Mouse (Mus musculus): ENCODE results near the gene Cbfa2t2.

The Cbfa2t2 gene

GRCm38 (mm10) chr2:154474251-154475061 is 38.2 kb downstream of the Cbfa2t2 start:
- DNase-seq, result no peak

GRCm38 (mm10) chr2:154475062-154475349 is 38.7 kb downstream of the Cbfa2t2 start:
- DNase-seq, result no peak

DNA sequence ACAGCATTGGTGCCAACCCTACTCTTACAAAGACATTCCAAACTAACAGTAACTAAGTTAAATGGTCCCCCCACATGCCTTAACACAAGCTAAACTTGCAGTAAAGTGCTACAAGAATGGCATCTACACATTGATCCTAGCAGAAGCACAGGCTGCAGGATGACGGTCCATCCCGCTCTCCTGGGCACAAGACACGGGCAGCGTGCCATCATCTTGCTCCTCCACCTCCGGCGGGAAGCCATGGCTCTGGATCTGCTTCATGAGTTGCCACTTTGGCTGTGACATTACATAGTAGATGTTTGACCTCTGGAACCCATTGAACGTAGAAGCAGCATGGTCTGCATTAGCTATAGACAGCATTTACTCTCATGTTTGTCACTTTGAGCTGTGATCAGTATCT is 39.6 kb downstream of the Cbfa2t2 start:
- no peak for DNase-seq

DNA sequence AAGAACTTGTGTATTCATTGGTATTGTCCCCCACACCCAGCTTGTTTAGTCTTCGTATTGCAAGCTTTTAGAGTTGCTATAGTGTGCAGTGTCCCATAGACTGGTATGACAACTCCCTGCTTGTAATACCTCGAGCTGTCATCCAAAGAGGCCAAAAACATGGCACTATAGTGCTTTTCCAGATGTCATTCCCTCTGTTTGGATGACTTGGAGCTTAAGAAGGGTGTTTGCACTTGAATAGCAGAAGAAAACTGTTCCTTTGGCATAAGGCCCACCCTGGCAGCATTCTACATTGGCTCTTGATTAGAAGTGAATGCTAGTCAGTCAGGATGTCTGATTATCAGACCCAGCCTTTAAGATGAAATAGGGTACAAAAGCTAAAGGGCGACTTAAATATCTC is 40.7 kb downstream of the Cbfa2t2 start:
- DNase-seq, result peak; percentile 49

DNA sequence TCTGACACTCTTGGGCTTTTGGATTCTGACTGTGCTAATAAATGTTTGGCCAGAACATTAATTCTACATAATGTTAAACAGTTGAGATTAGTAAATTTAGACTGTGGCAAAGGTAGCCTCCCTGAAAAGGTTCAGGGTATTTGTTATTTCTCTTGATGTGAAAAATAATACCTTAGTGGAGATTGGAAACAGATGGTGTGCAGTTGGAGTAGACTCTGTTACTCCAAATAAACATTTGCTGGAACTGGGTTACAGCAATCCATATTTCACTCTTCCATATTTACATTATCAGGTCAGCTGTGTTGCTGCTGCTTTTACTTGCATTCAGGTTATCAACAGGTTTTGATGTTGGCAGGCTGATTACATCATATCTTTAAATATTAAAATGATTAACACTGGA is 55.5 kb downstream of the Cbfa2t2 start:
- no peak for DNase-seq

- peak; percentile 16 for DNase-seq
These were observed 57.3 kb downstream of the Cbfa2t2 start for GRCm38 (mm10) chr2:154493559-154493958.

GRCm38 (mm10) chr2:154495021-154495420 is 58.7 kb downstream of the Cbfa2t2 start:
- no peak for DNase-seq

DNA sequence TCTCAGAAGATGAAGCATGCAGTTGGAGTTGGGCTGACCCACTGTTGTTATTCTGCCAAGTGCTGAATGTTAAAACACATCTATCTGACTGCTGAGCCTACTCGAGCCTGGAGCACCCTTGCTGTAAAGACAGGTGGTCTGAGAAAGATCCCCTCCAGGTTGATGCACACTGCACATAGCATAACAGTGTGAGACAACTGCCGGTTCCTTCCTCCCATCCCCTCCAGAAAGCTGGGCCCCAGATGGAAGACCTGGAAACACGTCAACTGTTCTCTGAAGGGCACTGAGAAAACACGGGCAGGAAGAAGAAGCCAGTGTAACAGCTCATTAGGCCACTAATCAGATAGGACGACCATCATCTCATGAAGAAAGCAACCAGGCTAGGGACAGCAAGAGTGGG is 62.3 kb downstream of the Cbfa2t2 start:
- no peak for DNase-seq

DNA sequence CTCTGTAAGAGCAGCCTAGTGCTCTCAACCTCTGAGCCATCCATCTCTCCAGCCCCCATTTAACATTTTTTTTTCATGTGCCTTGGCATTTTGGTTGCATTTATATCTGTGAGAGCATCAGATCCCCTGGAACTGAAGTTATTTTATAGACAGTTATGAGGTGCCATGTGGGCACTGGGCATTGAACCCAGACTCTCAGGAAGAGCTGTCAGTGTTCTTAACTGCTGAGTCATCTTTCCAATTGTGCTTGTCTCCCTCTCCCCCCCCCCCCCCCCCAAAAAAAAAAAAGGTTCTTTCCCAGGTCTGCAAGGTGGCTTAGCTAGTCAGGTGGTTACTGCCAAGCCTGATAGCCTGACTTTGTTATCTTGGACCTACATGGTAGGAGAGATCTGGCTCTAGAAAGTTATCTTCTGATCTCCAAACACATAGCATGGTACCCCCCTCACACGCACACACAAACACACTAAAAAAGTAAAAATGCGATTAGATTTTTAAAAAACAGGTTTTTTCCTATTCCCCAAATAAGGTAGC is 63.5 kb downstream of the Cbfa2t2 start:
- DNase-seq, result no peak

DNA sequence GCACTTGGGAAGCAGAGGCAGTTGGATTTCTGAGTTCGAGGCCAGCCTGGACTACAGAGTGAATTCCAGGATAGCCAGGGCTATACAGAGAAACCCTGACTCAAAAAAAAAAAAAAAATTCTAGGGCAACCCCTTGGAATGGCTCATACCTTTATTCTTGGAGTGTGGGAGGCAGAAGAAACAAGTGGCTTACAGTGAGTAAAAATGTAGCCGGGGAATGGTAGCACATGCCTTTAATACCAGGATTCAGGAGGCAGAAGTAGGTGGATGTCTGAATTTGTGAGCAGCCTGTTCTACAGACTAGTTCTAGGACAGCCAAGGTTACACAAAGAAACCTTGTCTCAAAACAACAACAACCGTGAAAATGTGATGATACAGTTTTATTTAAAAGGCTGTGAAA is 64.5 kb downstream of the Cbfa2t2 start:
- no peak for DNase-seq

DNA sequence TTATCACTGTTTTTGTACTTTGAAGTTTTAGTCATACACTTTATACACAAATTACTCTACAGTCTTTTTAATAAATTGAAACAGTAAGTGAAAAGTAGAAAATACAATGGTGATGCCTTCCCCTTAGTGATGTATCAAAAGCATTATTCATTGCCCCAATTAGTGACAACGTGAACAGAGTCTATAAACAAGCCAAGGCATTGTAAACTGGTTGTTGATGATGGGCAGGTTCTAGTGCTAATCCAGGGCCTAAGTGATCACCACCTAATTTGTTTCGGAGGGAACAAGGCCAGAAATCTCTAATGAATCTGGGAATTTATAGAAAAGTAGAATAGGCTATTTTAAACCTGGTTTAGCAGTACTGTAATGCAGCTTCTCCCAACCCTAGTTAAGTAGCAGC is 70.8 kb downstream of the Cbfa2t2 start:
- DNase-seq, result no peak

DNA sequence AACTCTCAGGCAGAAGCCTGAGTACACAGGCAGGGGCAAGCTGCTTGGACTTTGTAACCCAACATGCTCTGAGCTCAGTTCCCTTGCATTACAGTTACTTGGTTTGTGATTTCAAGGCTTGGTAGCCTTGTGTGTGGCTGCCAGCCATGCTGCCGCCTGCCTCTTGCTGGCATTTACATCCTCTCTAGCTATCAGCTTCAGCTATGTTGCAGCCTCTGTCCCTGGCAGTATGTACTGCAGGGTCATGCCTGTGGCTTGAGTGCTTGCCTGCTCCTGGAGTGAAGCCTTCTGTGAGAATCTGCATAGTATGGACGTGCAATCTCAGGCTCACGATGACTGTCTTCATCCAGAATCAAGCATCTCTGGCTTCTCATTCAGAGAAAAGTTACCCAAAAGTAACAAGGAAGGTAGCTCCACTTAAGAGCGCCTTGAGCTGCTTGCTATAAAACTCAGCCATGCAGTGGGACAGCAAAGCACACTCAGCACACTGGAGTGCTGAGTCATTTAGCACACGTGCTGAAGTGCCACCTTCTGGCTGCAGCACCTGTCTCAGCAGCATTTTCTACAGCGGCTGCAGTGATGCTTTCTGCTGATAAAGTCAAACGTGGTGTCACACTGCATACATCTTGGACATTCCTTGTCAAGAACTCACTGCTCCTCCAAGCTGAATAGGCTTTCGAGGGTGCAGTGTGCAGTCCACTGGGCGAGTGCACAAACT is 71.4 kb downstream of the Cbfa2t2 start:
- peak; percentile 12 for DNase-seq

DNA sequence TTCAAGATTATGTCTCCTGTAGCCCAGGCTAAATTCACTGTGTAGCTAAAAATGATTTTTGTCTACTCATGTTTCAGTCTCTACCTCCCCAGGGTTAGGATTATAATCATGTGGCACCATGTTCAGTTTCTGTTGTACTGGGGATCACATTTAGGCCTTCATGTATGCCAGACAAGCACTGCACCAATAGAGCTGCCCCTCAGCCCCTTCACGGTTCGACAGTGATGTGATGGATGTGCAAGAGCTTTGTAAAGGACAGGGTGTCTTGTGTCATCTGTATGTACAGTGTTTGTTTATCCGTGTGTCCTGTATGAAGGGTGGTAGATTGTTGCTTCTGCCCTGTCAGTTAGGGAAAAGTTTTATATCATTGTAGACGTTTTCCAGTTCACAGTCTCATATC is 72.2 kb downstream of the Cbfa2t2 start:
- DNase-seq, result no peak

DNA sequence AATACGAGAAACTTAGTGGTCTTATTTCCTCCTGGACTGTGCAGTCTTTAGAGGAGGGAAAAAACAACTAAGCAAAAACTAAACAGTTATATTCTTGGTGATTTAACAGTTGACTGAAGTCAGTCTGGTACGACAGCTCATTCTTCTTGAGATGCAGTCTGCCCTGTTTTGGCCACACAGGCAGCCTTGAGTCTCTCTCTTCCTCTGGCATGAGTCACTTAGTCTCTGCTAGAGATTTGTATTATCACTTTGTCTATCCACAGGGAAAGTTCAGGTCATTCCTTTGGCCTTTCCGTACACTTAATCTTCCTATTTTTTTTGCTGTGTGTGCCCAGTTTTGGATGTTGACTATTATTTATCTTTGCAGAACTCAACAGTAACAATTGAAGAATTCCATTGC is 73.9 kb downstream of the Cbfa2t2 start:
- DNase-seq, result no peak

DNA sequence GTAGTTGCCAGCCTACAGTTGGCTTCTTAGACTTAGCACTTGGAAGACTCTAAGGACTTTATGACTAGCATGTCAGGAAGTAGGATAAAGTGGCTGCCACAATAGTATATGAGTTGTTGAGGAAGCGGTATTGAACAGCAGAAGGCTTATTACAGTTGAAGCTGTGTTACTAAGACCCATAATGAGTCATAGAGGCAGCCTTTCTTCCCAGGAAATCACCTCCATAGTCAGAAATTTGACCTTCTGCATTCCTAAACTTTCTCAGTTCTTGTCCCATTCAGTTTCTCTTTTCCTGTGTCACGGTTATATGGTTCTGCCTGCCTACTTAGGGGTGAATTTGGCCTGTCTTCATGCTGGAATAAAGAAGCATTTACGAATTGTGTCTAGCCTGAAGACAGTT is 80.7 kb downstream of the Cbfa2t2 start:
- DNase-seq, result no peak

- no peak for DNase-seq
These were observed 81.1 kb downstream of the Cbfa2t2 start for GRCm38 (mm10) chr2:154517424-154517823.

- DNase-seq, result no peak
These were observed 85.2 kb downstream of the Cbfa2t2 start for GRCm38 (mm10) chr2:154521449-154521848.

- no peak for DNase-seq
These were observed 86.1 kb downstream of the Cbfa2t2 start for GRCm38 (mm10) chr2:154522334-154522733.

GRCm38 (mm10) chr2:154525285-154525684 is 89.0 kb downstream of the Cbfa2t2 start:
- DNase-seq, result no peak

DNA sequence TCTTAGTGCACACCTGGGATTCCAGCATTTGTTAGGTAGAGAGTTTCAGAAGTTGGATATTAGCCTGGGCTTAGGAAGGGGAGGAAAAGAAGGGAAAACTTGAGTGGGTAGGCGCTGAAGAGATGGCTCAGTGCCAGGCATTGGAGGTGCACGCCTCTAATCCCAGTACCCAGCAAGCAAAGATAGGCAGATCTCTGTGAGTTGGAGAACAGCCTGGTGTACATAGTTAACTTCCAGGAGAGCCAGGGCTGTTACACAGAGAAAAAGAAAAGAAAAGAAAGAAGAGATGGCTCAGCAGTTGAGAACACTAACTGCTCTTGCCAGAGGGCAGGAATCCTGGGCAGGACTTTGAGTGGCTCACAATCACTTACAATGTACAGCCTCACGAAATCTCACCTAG is 90.2 kb downstream of the Cbfa2t2 start:
- DNase-seq, result no peak

GRCm38 (mm10) chr2:154532888-154533287 is 96.6 kb downstream of the Cbfa2t2 start:
- DNase-seq, result no peak

DNA sequence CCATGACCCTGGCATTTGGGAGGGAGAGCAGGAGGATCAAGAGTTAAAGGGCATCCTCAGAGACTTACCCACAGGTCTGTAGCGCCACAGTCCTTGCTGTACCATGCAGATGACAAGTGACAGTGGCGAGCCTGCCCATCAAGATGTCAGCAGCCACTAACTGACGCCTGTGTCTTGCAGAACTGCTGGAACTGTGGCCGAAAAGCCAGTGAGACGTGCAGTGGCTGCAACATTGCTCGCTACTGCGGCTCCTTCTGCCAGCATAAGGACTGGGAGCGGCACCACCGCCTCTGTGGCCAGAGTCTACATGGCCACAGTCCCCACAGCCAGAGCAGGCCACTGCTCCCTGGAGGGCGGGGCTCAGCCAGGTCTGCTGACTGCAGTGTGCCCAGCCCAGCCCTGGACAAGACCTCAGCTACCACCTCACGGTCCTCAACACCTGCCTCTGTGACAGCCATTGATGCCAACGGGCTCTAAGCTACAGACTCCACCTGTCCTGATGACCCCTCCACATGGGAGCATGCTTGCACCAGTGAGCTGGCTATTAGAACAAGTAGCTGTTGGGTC is 98.5 kb downstream of the Cbfa2t2 start:
- no peak for DNase-seq

GRCm38 (mm10) chr2:154538310-154538709 is 102.0 kb downstream of the Cbfa2t2 start:
- DNase-seq, result no peak

DNA sequence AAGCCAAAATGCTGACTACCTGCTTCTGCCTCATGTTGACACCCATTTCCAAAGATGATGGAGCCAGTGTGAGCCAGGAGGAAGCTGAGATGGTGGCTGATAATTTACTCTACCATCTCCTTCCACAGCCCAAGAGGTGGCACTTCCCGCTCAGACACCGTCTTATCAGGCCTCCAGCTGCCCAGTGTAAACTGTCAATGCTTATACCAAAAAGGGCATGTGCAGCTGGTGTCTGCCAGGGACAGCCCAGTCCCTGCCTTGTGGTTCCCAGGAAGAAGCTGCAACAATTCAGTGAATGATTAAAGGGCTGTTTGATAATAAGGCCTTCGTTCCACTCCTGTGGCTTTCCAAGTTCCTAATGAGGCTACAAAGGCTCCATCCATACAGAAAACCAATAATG is 102.4 kb downstream of the Cbfa2t2 start:
- DNase-seq, result no peak
